Mouse (Mus musculus) midbrain, embryonic 10.5 days (tissue): ENCODE results near the gene Ddx46. TPM values are rescaled to one million over a fixed set of nuclear protein-coding genes. Genes with fewer than 3 reads are reported as not detected.
"Not testable (repeated sequence)": the region's sequence is repeated elsewhere in the genome, so short reads cannot be mapped to it uniquely, and the experiment has no call there.

Source experiments
- DNase-seq: peaks from one replicate; pipeline ENCODE4 v3.0.0-alpha.2; 2017; ENCODE audit warnings: low spot score
- H3K27ac ChIP-seq: fragments of 300-500 bp; sonication (generic); replicated peaks from 2 replicates; pipeline ENCODE4 v1.5.1; 2016; ENCODE audit warnings: mild to moderate bottlenecking
- H3K27me3 ChIP-seq: fragments of 300-500 bp; sonication (generic); 2 replicates; pipeline ENCODE4 v1.6.1; 2016; ENCODE audit warnings: low read depth, mild to moderate bottlenecking; ENCODE audit not compliant: poor library complexity, severe bottlenecking
- H3K36me3 ChIP-seq: fragments of 300-500 bp; sonication (generic); 2 replicates; pipeline ENCODE4 v1.6.1; 2016; ENCODE audit warnings: mild to moderate bottlenecking, moderate library complexity
- H3K4me1 ChIP-seq: fragments of 300-500 bp; sonication (generic); 2 replicates; pipeline ENCODE4 v1.6.1; 2016
- H3K4me3 ChIP-seq: fragments of 300-500 bp; sonication (generic); 2 replicates; pipeline ENCODE4 v1.5.1; 2016; ENCODE audit warnings: mild to moderate bottlenecking, moderate library complexity
- H3K9me3 ChIP-seq: fragments of 300-500 bp; sonication (generic); replicated peaks from 2 replicates; pipeline ENCODE4 v1.6.1; 2016; ENCODE audit warnings: mild to moderate bottlenecking
- WGBS: fragments of 180-500 bp; shearing (Covaris S2); methylation state at CpG from one replicate; pipeline ENCODE4 v1.1.7; 2016; 5-methylcytosine and 5-hydroxymethylcytosine counted together
- polyA plus RNA-seq: library from polyadenylated mRNA; unstranded; fragments of >200 nt; fragmentation: Nextera tagmentation; extraction: Ambion mirVana; gene quantifications from 2 replicates; pipeline ENCODE4 v1.2.1, GENCODE M21; 2016

The Ddx46 gene
- polyA plus RNA-seq, 1 experiment from 2014 or later = 37.3 TPM

- no peaks in the 10 kb centered on the region for H3K27me3 ChIP-seq
- no peak overlapping the region for H3K4me3 ChIP-seq
- H3K4me1 ChIP-seq = no peaks in the 10 kb centered on the region
- H3K36me3 ChIP-seq = peaks cover 96% of the 10 kb centered on the region
- no peaks in the 10 kb centered on the region; the same call in 1 of the 2 replicates for H3K9me3 ChIP-seq
- H3K27ac ChIP-seq = no peak overlapping the region
- DNase-seq = peak; percentile 44
- WGBS = 84% methylated on average over 6 of the region's 6 CpGs
Observed at GRCm38 (mm10) chr13:55668550-55668949, 33.7 kb downstream of the Ddx46 start.

GRCm38 (mm10) chr13:55672711-55673110 lies 37.9 kb downstream of the Ddx46 start:
- peaks cover 97% of the 10 kb centered on the region for H3K36me3 ChIP-seq
- H3K9me3 ChIP-seq = no peaks in the 10 kb centered on the region; the same call in 1 of the 2 replicates
- 95% methylated on average over 6 of the region's 6 CpGs for WGBS
- DNase-seq = no peak
- no peak overlapping the region for H3K27ac ChIP-seq
- no peak overlapping the region for H3K4me3 ChIP-seq
- no peaks in the 10 kb centered on the region for H3K4me1 ChIP-seq
- H3K27me3 ChIP-seq = no peaks in the 10 kb centered on the region

- Histone ChIP-seq H3K4me3 (no peak overlapping the region), H3K4me1 (no peaks in the 10 kb centered on the region), H3K36me3 (peaks cover 97% of the 10 kb centered on the region), H3K9me3 (no peaks in the 10 kb centered on the region), H3K27me3 (no peaks in the 10 kb centered on the region), H3K27ac (no peak overlapping the region)
- WGBS = 92% methylated on average over 8 of the region's 8 CpGs
- no peak for DNase-seq
Observed at GRCm38 (mm10) chr13:55677364-55677763, 42.5 kb downstream of the Ddx46 start.

DNA sequence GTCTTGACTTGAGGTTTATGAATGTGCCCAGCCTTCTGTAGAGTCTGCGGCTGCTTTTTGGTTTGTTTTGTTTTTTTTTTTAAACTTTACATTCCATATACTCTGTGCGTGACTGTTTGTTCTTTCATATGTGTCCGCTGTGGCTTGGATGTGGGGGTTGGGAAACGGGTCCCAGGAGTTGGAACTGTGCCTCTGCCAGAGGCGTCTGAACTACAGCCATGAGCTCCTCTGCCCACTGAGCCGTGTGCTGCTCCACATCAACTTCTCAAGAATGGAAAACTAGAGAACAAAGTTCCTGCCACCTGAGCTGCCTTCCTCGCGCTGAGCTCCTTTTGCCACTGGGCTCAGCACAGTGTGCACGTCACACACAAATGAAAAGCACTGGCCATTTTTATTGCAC lies 47.4 kb downstream of the Ddx46 start:
- H3K4me1 ChIP-seq = peaks cover 5% of the 10 kb centered on the region
- H3K27ac ChIP-seq = no peak overlapping the region
- H3K9me3 ChIP-seq = no peaks in the 10 kb centered on the region
- 93% methylated on average over 9 of the region's 9 CpGs for WGBS
- DNase-seq = no peak
- H3K27me3 ChIP-seq = no peaks in the 10 kb centered on the region
- no peak overlapping the region for H3K4me3 ChIP-seq
- H3K36me3 ChIP-seq = peaks cover 51% of the 10 kb centered on the region

DNA sequence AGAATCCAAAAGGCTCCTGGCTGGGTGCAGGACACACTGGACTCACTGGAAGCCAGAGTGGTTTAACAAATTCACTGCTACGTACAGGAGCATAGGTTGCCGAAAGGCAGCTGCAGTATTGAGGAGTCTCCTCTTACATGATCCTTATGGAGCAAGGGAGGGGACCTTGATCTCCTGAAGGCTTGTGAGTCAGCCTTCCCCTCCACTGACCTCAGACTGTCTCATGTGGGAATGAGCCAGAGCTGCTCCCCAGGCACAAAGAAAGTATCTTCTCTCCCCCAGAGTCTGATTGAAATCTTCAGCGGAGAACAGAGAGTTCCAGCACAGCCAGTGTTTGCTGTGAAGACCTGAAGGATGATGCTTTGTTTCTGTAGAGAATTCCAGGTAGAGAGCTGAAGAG lies 48.8 kb downstream of the Ddx46 start:
- no peak for DNase-seq
- H3K36me3 ChIP-seq = peaks cover 37% of the 10 kb centered on the region
- H3K4me3 ChIP-seq = no peak overlapping the region
- 96% methylated on average over 3 of the region's 3 CpGs for WGBS
- H3K4me1 ChIP-seq = peaks cover 19% of the 10 kb centered on the region
- no peaks in the 10 kb centered on the region for H3K9me3 ChIP-seq
- no peaks in the 10 kb centered on the region for H3K27me3 ChIP-seq
- H3K27ac ChIP-seq = no peak overlapping the region

- DNase-seq = no peak
- Histone ChIP-seq H3K4me1 (peaks cover 20% of the 10 kb centered on the region), H3K9me3 (no peaks in the 10 kb centered on the region), H3K27me3 (no peaks in the 10 kb centered on the region), H3K4me3 (no peak overlapping the region), H3K36me3 (peaks cover 13% of the 10 kb centered on the region), H3K27ac (0 out of 2 replicates have a peak overlapping the region, but pooled peaks have one; percentile 33)
- WGBS = 81% methylated on average over 9 of the region's 9 CpGs
Observed at GRCm38 (mm10) chr13:55686107-55686633, 51.3 kb downstream of the Ddx46 start.

GRCm38 (mm10) chr13:55687927-55688602 lies 53.2 kb downstream of the Ddx46 start:
- 23% methylated on average over 4 of the region's 4 CpGs for WGBS
- DNase-seq = peak; percentile 70
- H3K4me1 ChIP-seq = peaks cover 28% of the 10 kb centered on the region
- H3K4me3 ChIP-seq = peak overlapping the region; percentile 11; the same call in 1 of the 2 replicates
- no peaks in the 10 kb centered on the region for H3K27me3 ChIP-seq
- H3K36me3 ChIP-seq = no peaks in the 10 kb centered on the region; the same call in 1 of the 2 replicates
- no peaks in the 10 kb centered on the region for H3K9me3 ChIP-seq
- peak overlapping the region; percentile 76 for H3K27ac ChIP-seq

- peaks cover 20% of the 10 kb centered on the region for H3K36me3 ChIP-seq
- peak within 1 kb of the TSS; percentile 98 for H3K4me3 ChIP-seq
- WGBS = 2% methylated on average over 51 of the region's 51 CpGs
- peaks cover 36% of the 10 kb centered on the region for H3K4me1 ChIP-seq
- DNase-seq = peak; percentile 91
- peak within 1 kb of the TSS; percentile 100 for H3K27ac ChIP-seq
- H3K27me3 ChIP-seq = no peaks in the 10 kb centered on the region
- H3K9me3 ChIP-seq = no peaks in the 10 kb centered on the region
Observed at GRCm38 (mm10) chr13:55692535-55693242, 57.9 kb downstream of the Ddx46 start, which contains the start of gene B230219D22Rik. Gene B230219D22Rik (plus strand): TSS chr13:55693124.

DNA sequence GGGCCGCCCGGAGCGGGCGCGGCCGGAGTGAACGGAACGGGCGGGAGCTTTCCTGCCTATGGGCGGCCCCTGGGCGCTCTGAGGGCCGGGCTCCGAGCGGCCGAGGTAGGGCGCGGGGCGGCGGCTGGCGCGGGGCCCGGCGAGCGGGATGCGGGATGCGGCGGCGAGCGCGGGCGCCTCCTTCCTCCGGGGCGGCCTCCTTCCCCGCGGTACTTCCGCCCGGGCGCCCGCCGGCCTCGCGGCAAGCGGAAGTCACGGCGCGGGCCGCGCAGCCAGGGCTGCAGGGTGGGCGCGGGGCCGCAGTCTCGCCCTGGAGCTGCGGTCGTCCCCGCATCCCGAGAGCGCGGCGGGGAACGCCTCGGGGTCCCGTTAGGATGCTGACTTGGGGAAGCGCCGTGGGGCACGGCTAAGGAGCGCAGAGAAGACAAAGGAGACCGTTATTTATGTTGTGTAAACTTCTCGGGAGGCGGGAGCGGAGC lies 58.5 kb downstream of the Ddx46 start:
- WGBS = under 1% methylated on average over 68 of the region's 70 CpGs
- no peaks in the 10 kb centered on the region for H3K27me3 ChIP-seq
- no peak for DNase-seq
- peak overlapping the region; percentile 98 for H3K4me3 ChIP-seq
- peaks cover 30% of the 10 kb centered on the region for H3K4me1 ChIP-seq
- H3K9me3 ChIP-seq = no peaks in the 10 kb centered on the region
- H3K36me3 ChIP-seq = peaks cover 26% of the 10 kb centered on the region
- peak overlapping the region; percentile 100 for H3K27ac ChIP-seq

DNA sequence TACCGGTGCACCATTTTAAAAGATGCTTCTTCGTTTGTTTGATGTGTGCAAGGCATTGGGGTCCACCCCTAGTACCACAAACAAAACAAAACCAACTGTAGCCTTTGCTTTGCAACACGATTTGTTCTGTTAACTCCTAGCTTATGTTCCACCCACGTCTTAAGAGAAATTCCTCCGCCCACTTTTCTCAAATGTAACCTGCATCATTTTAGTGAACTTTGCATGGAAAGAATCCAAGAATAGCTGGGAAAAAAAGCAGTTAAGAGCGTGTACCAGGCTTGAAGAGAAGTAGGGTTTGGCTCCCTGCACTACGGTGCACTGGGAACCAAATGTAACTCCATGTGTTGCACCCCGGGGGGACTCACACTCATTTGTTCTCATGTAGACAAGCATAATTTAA lies 59.3 kb downstream of the Ddx46 start:
- no peak for DNase-seq
- WGBS = 33% methylated on average over 8 of the region's 8 CpGs
- peak overlapping the region; percentile 100 for H3K27ac ChIP-seq

GRCm38 (mm10) chr13:55695989-55696388 lies 61.2 kb downstream of the Ddx46 start:
- WGBS = 80% methylated on average over 2 of the region's 3 CpGs

More for the DNA sequence above, 59.3 kb downstream of the Ddx46 start:
- Histone ChIP-seq H3K4me3 (peak overlapping the region; percentile 98), H3K9me3 (no peaks in the 10 kb centered on the region), H3K36me3 (peaks cover 35% of the 10 kb centered on the region), H3K4me1 (peaks cover 26% of the 10 kb centered on the region), H3K27me3 (no peaks in the 10 kb centered on the region)

DNA sequence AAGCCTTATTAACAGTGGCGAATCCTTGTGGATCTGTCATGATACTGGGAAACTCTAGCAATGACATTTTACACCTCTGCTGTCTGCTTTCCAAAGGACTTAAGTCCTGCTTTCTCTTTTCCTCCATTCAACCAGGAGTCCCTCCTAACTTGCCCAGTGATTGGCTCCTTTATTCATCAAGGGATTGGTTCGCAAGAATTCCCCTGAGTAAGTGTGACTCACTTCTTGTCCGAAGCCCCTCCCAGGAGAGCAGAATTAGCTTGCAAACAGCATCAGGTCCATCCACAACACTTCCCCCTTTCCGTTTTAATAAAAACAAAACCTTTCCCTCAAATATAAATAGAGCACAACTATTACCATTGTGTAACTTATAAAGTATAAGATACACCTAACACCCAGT lies 69.5 kb downstream of the Ddx46 start:
- no peak overlapping the region for H3K27ac ChIP-seq
- WGBS = 93% methylated on average over 4 of the region's 4 CpGs
- H3K36me3 ChIP-seq = peaks cover 72% of the 10 kb centered on the region
- H3K4me3 ChIP-seq = no peak overlapping the region
- DNase-seq = no peak
- no peaks in the 10 kb centered on the region for H3K27me3 ChIP-seq
- H3K4me1 ChIP-seq = no peaks in the 10 kb centered on the region
- no peaks in the 10 kb centered on the region for H3K9me3 ChIP-seq

More at GRCm38 (mm10) chr13:55695989-55696388, 61.2 kb downstream of the Ddx46 start:
- DNase-seq, H3K27me3 ChIP-seq, H3K4me3 ChIP-seq, H3K27ac ChIP-seq, H3K9me3 ChIP-seq: not testable (repeated sequence)
- Histone ChIP-seq H3K36me3 (peaks cover 53% of the 10 kb centered on the region), H3K4me1 (peaks cover 26% of the 10 kb centered on the region)
